Comparison of ENCODE assay signal across 13 mouse cellular contexts in genomic region chr4:140708297-140708927, GRCm38 (mm10). TPM values are rescaled to one million over a fixed set of nuclear protein-coding genes. Genes with fewer than 3 reads are reported as not detected.
DNase-seq lines count a peak whose midpoint lies in the region; ATAC-seq lines count a peak whose summit lies in the region.
"Had no signal": no experiment of that assay in that cellular context is flagged by ENCODE, and none has a peak within 500 bp of the region (broad histone marks: within the 10 kb centered on the region; RNA-seq: fewer than 3 reads in every experiment).

No protein-coding gene starts in this region.

- no peak overlapping the region for H3K4me3 ChIP-seq in heart, embryonic 14.5 days (ENCODE audit: control insufficient read depth in 1 of 2, insufficient read depth in 1 of 2, low read depth in 1 of 2, low read length in 2 of 2)
- no peak overlapping the region for H3K4me3 ChIP-seq in neural tube, embryonic 13.5 days
- no peak overlapping the region for H3K4me3 ChIP-seq in neural tube, embryonic 15.5 days (replicated peaks)
- H3K4me3 ChIP-seq in lung, embryonic 15.5 days: no peak overlapping the region
- H3K4me3 ChIP-seq: embryonic facial prominence, embryonic 15.5 days; heart, embryonic 10.5 days had no signal

- WGBS in heart, embryonic 14.5 days: 66% methylated on average over 18 of the region's 18 CpGs
- WGBS in neural tube, embryonic 13.5 days: 81% methylated on average over 18 of the region's 18 CpGs
- WGBS in neural tube, embryonic 15.5 days: 80% methylated on average over 18 of the region's 18 CpGs
- 52% methylated on average over 18 of the region's 18 CpGs for WGBS in lung, embryonic 15.5 days

- peak overlapping the region in 1 of 2 experiments; percentile 37; a peak in 1 of 4 replicates for H3K27ac ChIP-seq in heart, embryonic 14.5 days (replicated peaks in 1 of 2; ENCODE audit: control insufficient read depth in 1 of 2, insufficient read depth in 1 of 2, low read depth in 2 of 2, low read length in 2 of 2)
- peak overlapping the region; percentile 50 for H3K27ac ChIP-seq in neural tube, embryonic 13.5 days (replicated peaks)
- no peak overlapping the region; the same call in 1 of the 2 replicates for H3K27ac ChIP-seq in neural tube, embryonic 15.5 days (replicated peaks)
- peak overlapping the region; percentile 49 for H3K27ac ChIP-seq in lung, embryonic 15.5 days
- H3K27ac ChIP-seq: embryonic facial prominence, embryonic 15.5 days; heart, embryonic 10.5 days; kidney, postnatal 0 days had no signal

- H3K36me3 ChIP-seq in heart, embryonic 14.5 days (ENCODE audit: control insufficient read depth, insufficient read depth, low read length): peaks cover 70% of the 10 kb centered on the region
- H3K36me3 ChIP-seq in neural tube, embryonic 13.5 days: peaks cover 86% of the 10 kb centered on the region
- peaks cover 58% of the 10 kb centered on the region for H3K36me3 ChIP-seq in neural tube, embryonic 15.5 days
- H3K36me3 ChIP-seq in lung, embryonic 15.5 days: peaks cover 70% of the 10 kb centered on the region

- H3K4me1 ChIP-seq in heart, embryonic 14.5 days (ENCODE audit: control insufficient read depth in 2 of 2, insufficient read depth in 2 of 2, low read length in 2 of 2): peaks cover 23 to 38% of the 10 kb centered on the region in 2 experiments
- H3K4me1 ChIP-seq in neural tube, embryonic 13.5 days (replicated peaks): peaks cover 87% of the 10 kb centered on the region
- peaks cover 51% of the 10 kb centered on the region for H3K4me1 ChIP-seq in neural tube, embryonic 15.5 days
- peaks cover 72% of the 10 kb centered on the region for H3K4me1 ChIP-seq in lung, embryonic 15.5 days

- ATAC-seq in heart, embryonic 14.5 days (ENCODE audit: insufficient number of reproducible peaks, insufficient read depth, low FRiP score, low read depth): no peak
- no peak for ATAC-seq in neural tube, embryonic 13.5 days (ENCODE audit: low read depth)
- no peak for ATAC-seq in neural tube, embryonic 15.5 days (ENCODE audit: low FRiP score)
- peak; percentile 24; the same call in 1 of the 2 replicates for ATAC-seq in lung, embryonic 15.5 days (ENCODE audit: borderline replicate concordance, extremely low read depth, low FRiP score, low TSS enrichment)
- ATAC-seq in inflammation-experienced regulatory T-cells, adult 6 months: no peak

- H3K4me2 ChIP-seq in heart, embryonic 14.5 days (ENCODE audit: low read length): no peak overlapping the region
- H3K4me2 ChIP-seq in neural tube, embryonic 13.5 days: no peak overlapping the region
- no peak overlapping the region for H3K4me2 ChIP-seq in neural tube, embryonic 15.5 days
- H3K4me2 ChIP-seq in lung, embryonic 15.5 days: peak overlapping the region; percentile 11; the same call in 1 of the 2 replicates
- H3K4me2 ChIP-seq: embryonic facial prominence, embryonic 15.5 days had no signal

- peak overlapping the region; percentile 34; the same call in 1 of the 2 replicates for H3K9ac ChIP-seq in heart, embryonic 14.5 days (ENCODE audit: low read length)
- H3K9ac ChIP-seq in neural tube, embryonic 13.5 days: peak overlapping the region; percentile 52; the same call in 1 of the 2 replicates
- no peak overlapping the region for H3K9ac ChIP-seq in neural tube, embryonic 15.5 days (replicated peaks)
- H3K9ac ChIP-seq in lung, embryonic 15.5 days: no peak overlapping the region
- H3K9ac ChIP-seq: embryonic facial prominence, embryonic 15.5 days had no signal

- no peaks in the 10 kb centered on the region for H3K9me3 ChIP-seq in heart, embryonic 14.5 days (ENCODE audit: control insufficient read depth, low read length)
- no peaks in the 10 kb centered on the region for H3K9me3 ChIP-seq in neural tube, embryonic 13.5 days
- H3K9me3 ChIP-seq in neural tube, embryonic 15.5 days (replicated peaks): no peaks in the 10 kb centered on the region
- H3K9me3 ChIP-seq in lung, embryonic 15.5 days: no peaks in the 10 kb centered on the region
- H3K9me3 ChIP-seq: embryonic facial prominence, embryonic 15.5 days; heart, embryonic 10.5 days had no signal

- no peaks in the 10 kb centered on the region for H3K27me3 ChIP-seq in heart, embryonic 14.5 days (ENCODE audit: control insufficient read depth, insufficient read depth, low read length)
- no peaks in the 10 kb centered on the region for H3K27me3 ChIP-seq in neural tube, embryonic 13.5 days
- no peaks in the 10 kb centered on the region for H3K27me3 ChIP-seq in neural tube, embryonic 15.5 days (replicated peaks)
- no peaks in the 10 kb centered on the region for H3K27me3 ChIP-seq in lung, embryonic 15.5 days
- H3K27me3 ChIP-seq: embryonic facial prominence, embryonic 15.5 days had no signal

- DNase-seq in heart, postnatal 4 days: no peak
- no peak for DNase-seq in kidney, postnatal 10 days
- DNase-seq in thymus, adult 18-20 months: no peak
- DNase-seq: thymus, postnatal 4 days had no signal

RNA-seq across cellular contexts. Expression of gene Rcc2, which starts 8.1 kb away (rescaled TPM):
- 15.1 and 16.1 TPM in 2 replicates for polyA plus RNA-seq in heart, embryonic 14.5 days (2014; fragmentation: Nextera tagmentation; extraction: Ambion mirVana)
- 10 to 100 TPM; 38.2 to 38.5 TPM for total RNA-seq in heart, postnatal 4 days (2021)
- polyA plus RNA-seq in neural tube, embryonic 13.5 days (2015; fragmentation: Nextera tagmentation; extraction: Ambion mirVana): 23.4 and 30.7 TPM in 2 replicates
- 16.7 and 16.8 TPM in 2 replicates for polyA plus RNA-seq in neural tube, embryonic 15.5 days (2015; fragmentation: Nextera tagmentation; extraction: Ambion mirVana)
- polyA plus RNA-seq in lung, embryonic 15.5 days (2015; fragmentation: Nextera tagmentation; extraction: Ambion mirVana): 58.0 and 58.8 TPM in 2 replicates
- polyA plus RNA-seq in inflammation-experienced regulatory T-cells, adult 6 months (2017; shearing (Covaris generic)): 10 to 100 TPM; 13.8 to 21.6 (median 21.0) TPM

RNA-seq across cellular contexts. Expression of gene Padi6, which starts 34.0 kb away (rescaled TPM):
- polyA plus RNA-seq in heart, embryonic 14.5 days (2014; fragmentation: Nextera tagmentation; extraction: Ambion mirVana): not detected in 2 replicates
- total RNA-seq in heart, postnatal 4 days (2021): not detected
- polyA plus RNA-seq in neural tube, embryonic 13.5 days (2015; fragmentation: Nextera tagmentation; extraction: Ambion mirVana): not detected in 2 replicates
- polyA plus RNA-seq in neural tube, embryonic 15.5 days (2015; fragmentation: Nextera tagmentation; extraction: Ambion mirVana): 0.65 TPM in 1 of 2 replicates, not detected in the other
- 0.06 TPM in 1 of 2 replicates, not detected in the other for polyA plus RNA-seq in lung, embryonic 15.5 days (2015; fragmentation: Nextera tagmentation; extraction: Ambion mirVana)
- polyA plus RNA-seq in inflammation-experienced regulatory T-cells, adult 6 months (2017; shearing (Covaris generic)): not detected
- total RNA-seq: megakaryocyte, adult 5-6 weeks had no signal
- polyA plus RNA-seq: embryonic facial prominence, embryonic 15.5 days; heart, embryonic 10.5 days had no signal

RNA-seq across cellular contexts. Expression of gene Arhgef10l, which starts 42.6 kb away (rescaled TPM):
- polyA plus RNA-seq in heart, embryonic 14.5 days (2014; fragmentation: Nextera tagmentation; extraction: Ambion mirVana): 14.2 and 15.9 TPM in 2 replicates
- total RNA-seq in heart, postnatal 4 days (2021): 10 to 100 TPM; 45.9 to 46.7 TPM
- 28.6 and 28.8 TPM in 2 replicates for polyA plus RNA-seq in neural tube, embryonic 13.5 days (2015; fragmentation: Nextera tagmentation; extraction: Ambion mirVana)
- 23.6 and 26.4 TPM in 2 replicates for polyA plus RNA-seq in neural tube, embryonic 15.5 days (2015; fragmentation: Nextera tagmentation; extraction: Ambion mirVana)
- 14.8 and 16.6 TPM in 2 replicates for polyA plus RNA-seq in lung, embryonic 15.5 days (2015; fragmentation: Nextera tagmentation; extraction: Ambion mirVana)
- under 1 TPM in 1 of 3 experiments, not detected in 2; 0.12 TPM for polyA plus RNA-seq in inflammation-experienced regulatory T-cells, adult 6 months (2017; shearing (Covaris generic))

Comparison
In these comparisons a context has a peak if more than half of its experiments do, and no peak if none do; other contexts are left out.
1. H3K9ac ChIP-seq: peak in heart, embryonic 14.5 days (single experiment) and neural tube, embryonic 13.5 days (single experiment); none in neural tube, embryonic 15.5 days (single experiment) and lung, embryonic 15.5 days (single experiment).
2. RNA of gene Arhgef10l, which starts 42.6 kb away (polyA plus RNA-seq): 28.6 to 28.8 TPM in neural tube, embryonic 13.5 days, 23.6 to 26.4 TPM in neural tube, embryonic 15.5 days, 14.8 to 16.6 TPM in lung, embryonic 15.5 days and 14.2 to 15.9 TPM in heart, embryonic 14.5 days; 0.12 TPM in inflammation-experienced regulatory T-cells, adult 6 months; every median in the first group is over 10 times any median in the second.